Mouse (Mus musculus): ENCODE data around the gene Mllt1.

DNA sequence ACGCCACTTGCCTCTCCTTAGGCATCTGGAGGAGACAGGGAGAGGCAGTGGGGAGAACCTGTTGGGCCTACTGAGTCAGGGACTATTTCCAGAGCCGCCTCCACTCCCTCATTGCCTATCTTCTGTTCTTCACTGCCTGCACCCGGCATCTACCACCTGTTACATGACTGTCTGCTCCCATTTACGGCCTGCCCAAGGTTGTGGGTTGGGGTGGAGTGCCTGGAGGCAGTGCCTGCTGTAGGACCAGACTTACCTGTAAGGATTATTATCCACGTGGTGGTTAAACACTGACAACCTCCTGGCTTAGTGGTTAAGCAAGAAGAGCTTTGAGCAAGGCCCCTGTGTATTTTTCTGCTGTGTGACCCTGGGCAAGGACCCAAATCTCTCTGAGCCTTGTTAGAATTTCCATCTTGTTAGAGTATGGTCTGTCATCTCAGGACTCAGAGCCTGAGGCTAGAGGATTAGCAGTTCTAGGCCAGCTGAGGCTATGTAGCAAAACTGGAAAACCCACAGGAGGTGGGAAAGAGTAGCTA, 39.6 kb upstream of the Mllt1 start:
- TF ChIP-seq POLR2A (IDR thresholded peaks at IDR 0.05; ENCODE audit: control insufficient read depth in 1 of 2, insufficient read depth in 1 of 2, low read depth in 1 of 2, low read length in 2 of 2, poor library complexity in 1 of 2) (no peak), E2F4 (IDR thresholded peaks at IDR 0.05; ENCODE audit: borderline replicate concordance, low read depth, low read length) (no peak), CTCF (IDR thresholded peaks at IDR 0.05 in 2 of 3, conservative IDR thresholded peaks at IDR 0.05 in 1 of 3; ENCODE audit: control insufficient read depth in 1 of 3, insufficient read depth in 1 of 3, low read depth in 2 of 3, low read length in 3 of 3, poor library complexity in 1 of 3, severe bottlenecking in 1 of 3) (no peak), ETS1 (IDR thresholded peaks at IDR 0.05; ENCODE audit: low read depth, low read length) (no peak), POLR2AphosphoS2 (IDR thresholded peaks at IDR 0.05; ENCODE audit: low read length) (no peak), CHD1 (IDR thresholded peaks at IDR 0.05; ENCODE audit: low read depth, low read length) (no peak), SMC3 (IDR thresholded peaks at IDR 0.05; ENCODE audit: low read depth, low read length) (no peak), ZC3H11A (IDR thresholded peaks at IDR 0.05; ENCODE audit: low read depth, low read length) (no peak), TCF12 (IDR thresholded peaks at IDR 0.05; ENCODE audit: low read depth, low read length) (no peak), CHD2 (IDR thresholded peaks at IDR 0.05; ENCODE audit: low read length) (no peak), NELFE (IDR thresholded peaks at IDR 0.05; ENCODE audit: low read depth, low read length) (no peak), EP300 (IDR thresholded peaks at IDR 0.05; ENCODE audit: low read depth in 1 of 2, low read length in 2 of 2) (no peak), MAZ (IDR thresholded peaks at IDR 0.05; ENCODE audit: low read depth, low read length) (no peak)
